Comparison of ENCODE assay signal across 8 mouse cellular contexts in the genomic region with DNA sequence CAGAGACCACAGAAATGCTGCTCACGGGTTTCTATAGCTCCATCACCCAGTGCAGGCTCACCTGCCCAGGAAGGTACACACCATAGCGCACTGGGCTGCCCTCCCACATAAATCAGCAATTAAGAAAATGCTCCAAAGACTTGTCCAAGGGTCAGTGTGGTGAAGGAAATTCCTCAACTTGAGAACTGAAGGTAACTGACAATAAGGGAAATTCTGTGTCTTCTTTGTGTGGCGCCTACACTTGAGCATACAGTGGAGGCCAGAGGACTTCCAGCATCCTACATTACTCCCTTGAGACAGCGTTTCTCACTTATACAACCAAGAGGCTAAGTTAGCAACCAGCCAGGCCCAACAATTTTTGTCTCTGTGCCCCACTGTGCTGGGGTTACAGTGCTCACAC. TPM values are rescaled to one million over a fixed set of nuclear protein-coding genes. Genes with fewer than 3 reads are reported as not detected.
DNase-seq lines count a peak whose midpoint lies in the region; ATAC-seq and TF ChIP-seq lines count a peak whose summit lies in the region.

No protein-coding gene starts in this region.

- TF ChIP-seq CTCF in bone marrow macrophage, adult 2 months (IDR thresholded peaks at IDR 0.05; ENCODE audit: low read depth, low read length), result no peak

- peak; percentile 36 for DNase-seq in kidney, adult 9 months
- no peak for DNase-seq in kidney, postnatal 4 days
- no peak for DNase-seq in adrenal gland, postnatal 10 days
- DNase-seq in ovary, postnatal 10 days (ENCODE audit: low spot score), result no peak
- no peak for DNase-seq in left cerebral cortex, adult 9 months (ENCODE audit: low spot score in 2 of 2)

- no peak overlapping the region for H3K27ac ChIP-seq in bone marrow macrophage, adult 2 months (ENCODE audit: insufficient read depth, low read depth, low read length)
- H3K27ac ChIP-seq in hindbrain, embryonic 15.5 days (replicated peaks), result no peak overlapping the region
- H3K27ac ChIP-seq in midbrain, embryonic 13.5 days, result no peak overlapping the region

- H3K27me3 ChIP-seq in hindbrain, embryonic 15.5 days, result no peaks in the 10 kb centered on the region
- no peaks in the 10 kb centered on the region for H3K27me3 ChIP-seq in midbrain, embryonic 13.5 days

- H3K4me1 ChIP-seq in bone marrow macrophage, adult 2 months (ENCODE audit: control insufficient read depth, insufficient read depth, low read length), result peaks cover 10% of the 10 kb centered on the region
- peaks cover 26% of the 10 kb centered on the region for H3K4me1 ChIP-seq in hindbrain, embryonic 15.5 days (replicated peaks)
- peaks cover 27% of the 10 kb centered on the region for H3K4me1 ChIP-seq in midbrain, embryonic 13.5 days (replicated peaks)

- peak overlapping the region; percentile 70 for H3K4me3 ChIP-seq in bone marrow macrophage, adult 2 months (ENCODE audit: insufficient read depth, low read length)
- peak overlapping the region; percentile 66 for H3K4me3 ChIP-seq in hindbrain, embryonic 15.5 days
- H3K4me3 ChIP-seq in midbrain, embryonic 13.5 days (replicated peaks), result peak overlapping the region; percentile 79

- peak overlapping the region; percentile 64 for H3K4me2 ChIP-seq in hindbrain, embryonic 15.5 days
- peak overlapping the region; percentile 75 for H3K4me2 ChIP-seq in midbrain, embryonic 13.5 days (replicated peaks)

- no peaks in the 10 kb centered on the region for H3K9me3 ChIP-seq in hindbrain, embryonic 15.5 days
- no peaks in the 10 kb centered on the region for H3K9me3 ChIP-seq in midbrain, embryonic 13.5 days

- no peak for ATAC-seq in hindbrain, embryonic 15.5 days (ENCODE audit: low FRiP score, low read depth)
- no peak for ATAC-seq in midbrain, embryonic 13.5 days

- H3K36me3 ChIP-seq in hindbrain, embryonic 15.5 days, result peaks cover 11% of the 10 kb centered on the region
- H3K36me3 ChIP-seq in midbrain, embryonic 13.5 days, result peaks cover 4% of the 10 kb centered on the region

- 77% methylated on average over 4 of the region's 4 CpGs for WGBS in hindbrain, embryonic 15.5 days
- 80% methylated on average over 4 of the region's 4 CpGs for WGBS in midbrain, embryonic 13.5 days

- no peak for TF ChIP-seq POLR2A in bone marrow macrophage, adult 2 months (IDR thresholded peaks at IDR 0.05; ENCODE audit: borderline replicate concordance, low read depth, low read length)

- peak overlapping the region; percentile 76; the same call in 1 of the 2 replicates for H3K9ac ChIP-seq in hindbrain, embryonic 15.5 days
- H3K9ac ChIP-seq in midbrain, embryonic 13.5 days (replicated peaks), result peak overlapping the region; percentile 87; the same call in 1 of the 2 replicates

RNA-seq across cellular contexts. Expression of a gene that starts 1.2 kb away (rescaled TPM):
- 31.7 and 42.0 TPM in 2 replicates for polyA plus RNA-seq in bone marrow macrophage, adult 2 months (2012; ENCODE audit: insufficient read depth, insufficient read length, missing spikeins)
- polyA plus RNA-seq in hindbrain, embryonic 15.5 days (2015; fragmentation: Nextera tagmentation; extraction: Ambion mirVana), result 56.3 and 57.5 TPM in 2 replicates
- 73.2 and 76.6 TPM in 2 replicates for polyA plus RNA-seq in midbrain, embryonic 13.5 days (2015; fragmentation: Nextera tagmentation; extraction: Ambion mirVana)
- 10 to 100 TPM; 34.9 to 38.7 TPM for total RNA-seq in adrenal gland, postnatal 10 days (2021)

RNA-seq across cellular contexts. Expression of a gene that starts 1.3 kb away (rescaled TPM):
- polyA plus RNA-seq in bone marrow macrophage, adult 2 months (2012; ENCODE audit: insufficient read depth, insufficient read length, missing spikeins), result 6.8 and 7.1 TPM in 2 replicates
- 28.9 and 34.6 TPM in 2 replicates for polyA plus RNA-seq in hindbrain, embryonic 15.5 days (2015; fragmentation: Nextera tagmentation; extraction: Ambion mirVana)
- 32.1 and 33.2 TPM in 2 replicates for polyA plus RNA-seq in midbrain, embryonic 13.5 days (2015; fragmentation: Nextera tagmentation; extraction: Ambion mirVana)
- 10 to 100 TPM; 12.5 to 13.0 TPM for total RNA-seq in adrenal gland, postnatal 10 days (2021)
